Mouse (Mus musculus): Measurements from ENCODE around the gene Stim1.
"Not testable (repeated sequence)": the region's sequence is repeated elsewhere in the genome, so short reads cannot be mapped to it uniquely, and the experiment has no call there.

Gene Stim1

GRCm38 (mm10) chr7:102249531-102249895 lies 18.1 kb upstream of the Stim1 start:
- no peak for DNase-seq (ENCODE audit: inconsistent ontology term)

GRCm38 (mm10) chr7:102249896-102250630 lies 17.5 kb upstream of the Stim1 start:
- peak; percentile 89 for DNase-seq (ENCODE audit: inconsistent ontology term)

GRCm38 (mm10) chr7:102250631-102251214 lies 16.9 kb upstream of the Stim1 start:
- DNase-seq (ENCODE audit: inconsistent ontology term) = peak; percentile 93

- no peak for DNase-seq (ENCODE audit: inconsistent ontology term)
These were observed 14.0 kb upstream of the Stim1 start for GRCm38 (mm10) chr7:102253631-102254030.

- DNase-seq (ENCODE audit: inconsistent ontology term) = no peak
These were observed 11.7 kb upstream of the Stim1 start, which contains the start of gene Rhog for GRCm38 (mm10) chr7:102255954-102256353. TSS of gene Rhog (minus strand) at chr7:102256054.

- DNase-seq (ENCODE audit: inconsistent ontology term) = no peak
These were observed 11.0 kb upstream of the Stim1 start for GRCm38 (mm10) chr7:102256636-102257035.

GRCm38 (mm10) chr7:102258189-102258588 lies 9.4 kb upstream of the Stim1 start:
- DNase-seq (ENCODE audit: inconsistent ontology term) = peak; percentile 55

- DNase-seq (ENCODE audit: inconsistent ontology term) = no peak
These were observed 8.9 kb upstream of the Stim1 start for GRCm38 (mm10) chr7:102258753-102259152.

- DNase-seq (ENCODE audit: inconsistent ontology term) = no peak
These were observed 7.7 kb upstream of the Stim1 start for GRCm38 (mm10) chr7:102259716-102260479.

GRCm38 (mm10) chr7:102260518-102260917 lies 7.1 kb upstream of the Stim1 start:
- DNase-seq (ENCODE audit: inconsistent ontology term) = no peak

GRCm38 (mm10) chr7:102263020-102263419 lies 4.6 kb upstream of the Stim1 start:
- DNase-seq (ENCODE audit: inconsistent ontology term) = no peak

- DNase-seq (ENCODE audit: inconsistent ontology term) = not testable (repeated sequence)
These were observed 1.6 kb upstream of the Stim1 start for GRCm38 (mm10) chr7:102266021-102266400.

- no peak for DNase-seq (ENCODE audit: inconsistent ontology term)
These were observed 1.1 kb upstream of the Stim1 start for GRCm38 (mm10) chr7:102266401-102267042.

GRCm38 (mm10) chr7:102267113-102267579 lies 460 bp upstream of the Stim1 start:
- DNase-seq (ENCODE audit: inconsistent ontology term) = peak; percentile 94

- DNase-seq (ENCODE audit: inconsistent ontology term) = no peak
These were observed 766 bp downstream of the Stim1 start for GRCm38 (mm10) chr7:102268395-102268748.

GRCm38 (mm10) chr7:102272422-102272948 lies 4.9 kb downstream of the Stim1 start:
- no peak for DNase-seq (ENCODE audit: inconsistent ontology term)

GRCm38 (mm10) chr7:102281403-102281802 lies 13.8 kb downstream of the Stim1 start:
- DNase-seq (ENCODE audit: inconsistent ontology term) = no peak

- DNase-seq (ENCODE audit: inconsistent ontology term) = no peak
These were observed 14.7 kb downstream of the Stim1 start for GRCm38 (mm10) chr7:102282261-102282660.

GRCm38 (mm10) chr7:102289466-102289865 lies 21.9 kb downstream of the Stim1 start:
- no peak for DNase-seq (ENCODE audit: inconsistent ontology term)

- no peak for DNase-seq (ENCODE audit: inconsistent ontology term)
These were observed 24.6 kb downstream of the Stim1 start for GRCm38 (mm10) chr7:102292228-102292627.

GRCm38 (mm10) chr7:102293234-102293633 lies 25.6 kb downstream of the Stim1 start:
- peak; percentile 52 for DNase-seq (ENCODE audit: inconsistent ontology term)

- DNase-seq (ENCODE audit: inconsistent ontology term) = no peak
These were observed 33.2 kb downstream of the Stim1 start for GRCm38 (mm10) chr7:102300761-102301160.

Data from Muller cell, postnatal 12 days (primary cell).